Mouse (Mus musculus) stomach, postnatal 0 days (tissue): Measurements from ENCODE around the gene Nfatc4. TPM values are rescaled to one million over a fixed set of nuclear protein-coding genes. Genes with fewer than 3 reads are reported as not detected.

ENCODE experiments used
- ATAC-seq: fragments of 200-750 bp; cut with Nextera tagmentation; 2 replicates; pipeline ENCODE4 v1.8.0; 2017; ENCODE audit not compliant: low FRiP score, low TSS enrichment
- DNase-seq: peaks from one replicate; pipeline ENCODE4 v3.0.0-alpha.2; 2016; ENCODE audit warnings: low spot score
- H3K27ac ChIP-seq: fragments of 300-500 bp; sonication (generic); replicated peaks from 2 replicates; pipeline ENCODE4 v1.5.1; 2014; ENCODE audit warnings: mild to moderate bottlenecking, control low read depth
- H3K27me3 ChIP-seq: fragments of 300-500 bp; sonication (generic); 2 replicates; pipeline ENCODE4 v1.6.1; 2014; ENCODE audit warnings: low read length; ENCODE audit not compliant: control insufficient read depth, insufficient read depth
- H3K36me3 ChIP-seq: fragments of 300-500 bp; sonication (generic); 2 replicates; pipeline ENCODE4 v1.6.1; 2014; ENCODE audit warnings: low read length, mixed read lengths; ENCODE audit not compliant: control insufficient read depth, insufficient read depth
- H3K4me1 ChIP-seq: fragments of 300-500 bp; sonication (generic); replicated peaks from 2 replicates; pipeline ENCODE4 v1.6.1; 2014; ENCODE audit warnings: antibody characterized with exemption; ENCODE audit not compliant: control insufficient read depth, insufficient read depth
- H3K4me2 ChIP-seq: fragments of 300-500 bp; sonication (generic); replicated peaks from 2 replicates; pipeline ENCODE4 v1.6.1; 2014; ENCODE audit warnings: low read depth, mild to moderate bottlenecking, control low read depth, moderate library complexity
- H3K4me3 ChIP-seq: fragments of 300-500 bp; sonication (generic); 2 replicates; pipeline ENCODE4 v1.5.1; 2014; ENCODE audit warnings: low read depth, low read length, control low read depth
- H3K9ac ChIP-seq: fragments of 300-500 bp; sonication (generic); 2 replicates; pipeline ENCODE4 v1.6.1; 2014; ENCODE audit warnings: mild to moderate bottlenecking, low read length, control low read depth, mixed read lengths
- H3K9me3 ChIP-seq: fragments of 300-500 bp; sonication (generic); 2 replicates; pipeline ENCODE4 v1.6.1; 2016; ENCODE audit warnings: low read length; ENCODE audit not compliant: control insufficient read depth
- CTCF ChIP-seq: IDR thresholded peaks from 2 replicates; pipeline ENCODE4 v1.5.1; 2016; ENCODE audit warnings: antibody characterized with exemption, low read depth, mild to moderate bottlenecking, moderate library complexity
- EP300 ChIP-seq: optimal IDR thresholded peaks from 2 replicates; pipeline ENCODE3; 2016; ENCODE audit warnings: antibody characterized with exemption
- WGBS: fragments of 180-500 bp; shearing (Covaris S2); extraction: QIAGEN DNeasy Blood & Tissue Kit; methylation state at CpG from one replicate; pipeline ENCODE4 v1.1.7; 2014; 5-methylcytosine and 5-hydroxymethylcytosine counted together
- polyA plus RNA-seq: library from polyadenylated mRNA; unstranded; fragments of >200 nt; fragmentation: Nextera tagmentation; extraction: Ambion mirVana; gene quantifications from 2 replicates; pipeline ENCODE4 v1.2.1, GENCODE M21; 2015

The Nfatc4 gene
- polyA plus RNA-seq = 11.2 and 12.5 TPM in 2 replicates

GRCm38 (mm10) chr14:55822991-55823762 is at the start of gene Nfatc4:
Gene Nfatc4, plus strand, starts transcription at chr14:55823144.
- no peaks in the 10 kb centered on the region for H3K27me3 ChIP-seq
- peak; percentile 86 for DNase-seq
- ATAC-seq = peak; percentile 84
- TF ChIP-seq EP300 = no peak
- TF ChIP-seq CTCF = no peak; the same call in none of the 2 replicates
- H3K9ac ChIP-seq = peak within 1 kb of the TSS; percentile 71
- peak within 1 kb of the TSS; percentile 95 for H3K27ac ChIP-seq
- WGBS = 0% methylated on average over 36 of the region's 46 CpGs
- H3K4me1 ChIP-seq = no peaks in the 10 kb centered on the region
- H3K36me3 ChIP-seq = no peaks in the 10 kb centered on the region
- peak within 1 kb of the TSS; percentile 52 for H3K4me3 ChIP-seq
- H3K4me2 ChIP-seq = peak within 1 kb of the TSS; percentile 86
- H3K9me3 ChIP-seq = no peaks in the 10 kb centered on the region

- 35% methylated on average over 7 of the region's 7 CpGs for WGBS
- ATAC-seq (no peak), DNase-seq (no peak)
- H3K27ac ChIP-seq = no peak overlapping the region
- H3K9me3 ChIP-seq = no peaks in the 10 kb centered on the region
- H3K9ac ChIP-seq = no peak overlapping the region
- no peaks in the 10 kb centered on the region for H3K36me3 ChIP-seq
- TF ChIP-seq CTCF (no peak), EP300 (no peak)
- H3K4me2 ChIP-seq = no peak overlapping the region
- no peak overlapping the region for H3K4me3 ChIP-seq
- H3K27me3 ChIP-seq = no peaks in the 10 kb centered on the region
- no peaks in the 10 kb centered on the region for H3K4me1 ChIP-seq
Measured at GRCm38 (mm10) chr14:55776711-55777110, 46.2 kb upstream of the Nfatc4 start.

DNA sequence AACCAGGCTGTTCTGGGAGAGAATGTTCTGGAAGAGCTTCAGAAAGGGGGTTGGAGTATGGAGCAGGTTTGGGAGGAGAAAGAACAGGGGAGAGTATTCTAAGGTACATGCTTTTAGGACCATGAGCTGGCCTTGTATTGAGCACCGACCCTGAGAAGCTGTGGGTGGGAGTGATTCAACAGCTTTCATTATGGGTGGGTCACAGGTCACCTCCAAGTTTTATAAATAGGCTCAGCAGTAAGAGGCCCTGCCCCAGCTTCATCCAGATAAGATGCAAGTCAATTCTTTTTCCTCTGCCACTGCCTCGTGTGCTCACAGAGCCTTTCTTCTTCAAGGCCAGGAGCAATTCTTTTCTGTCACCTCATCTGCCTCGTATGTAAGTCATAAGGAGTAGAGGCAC is 45.8 kb upstream of the Nfatc4 start:
- no peaks in the 10 kb centered on the region for H3K4me1 ChIP-seq
- DNase-seq (no peak), ATAC-seq (0 out of 2 replicates have a peak, but pooled peaks have one; percentile 9)
- H3K4me3 ChIP-seq = no peak overlapping the region
- 0 out of 2 replicates have a peak overlapping the region, but pooled peaks have one; percentile 18 for H3K9ac ChIP-seq
- no peaks in the 10 kb centered on the region for H3K27me3 ChIP-seq
- WGBS = 8% methylated on average over 3 of the region's 3 CpGs
- H3K9me3 ChIP-seq = no peaks in the 10 kb centered on the region
- H3K27ac ChIP-seq = no peak overlapping the region
- H3K36me3 ChIP-seq = no peaks in the 10 kb centered on the region
- no peak overlapping the region for H3K4me2 ChIP-seq
- TF ChIP-seq CTCF (no peak), EP300 (no peak)

DNA sequence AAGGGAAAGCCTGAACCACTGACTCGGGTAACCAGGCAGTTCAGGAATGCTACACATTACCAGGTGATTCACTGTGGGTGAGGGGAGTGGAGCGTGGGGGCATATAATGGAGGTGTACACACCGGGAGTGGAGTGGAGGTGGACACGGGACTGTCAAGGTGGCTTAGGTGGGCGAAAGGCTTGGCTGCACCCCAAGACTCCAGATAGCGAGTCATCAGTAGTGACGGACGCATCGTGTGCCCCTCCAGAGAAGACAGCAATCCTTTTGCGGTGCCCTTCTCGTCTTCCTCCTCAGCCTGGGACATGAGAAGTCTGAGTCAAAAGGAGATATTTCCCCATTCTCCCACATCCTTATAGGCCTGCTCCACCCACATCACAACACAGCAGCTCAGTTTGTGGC is 45.1 kb upstream of the Nfatc4 start:
- TF ChIP-seq CTCF = no peak
- H3K4me2 ChIP-seq = no peak overlapping the region
- no peak overlapping the region for H3K27ac ChIP-seq
- no peaks in the 10 kb centered on the region for H3K27me3 ChIP-seq
- no peaks in the 10 kb centered on the region for H3K4me1 ChIP-seq
- ATAC-seq (no peak), DNase-seq (no peak)
- WGBS = 81% methylated on average over 11 of the region's 11 CpGs
- no peaks in the 10 kb centered on the region for H3K36me3 ChIP-seq
- H3K9me3 ChIP-seq = no peaks in the 10 kb centered on the region
- H3K4me3 ChIP-seq = no peak overlapping the region
- no peak overlapping the region; the same call in 1 of the 2 replicates for H3K9ac ChIP-seq

GRCm38 (mm10) chr14:55778686-55779085 is 44.3 kb upstream of the Nfatc4 start:
- no peaks in the 10 kb centered on the region for H3K4me1 ChIP-seq
- no peaks in the 10 kb centered on the region for H3K36me3 ChIP-seq
- H3K4me2 ChIP-seq = no peak overlapping the region
- H3K9ac ChIP-seq = no peak overlapping the region
- TF ChIP-seq CTCF = no peak
- no peak for TF ChIP-seq EP300
- no peak overlapping the region for H3K27ac ChIP-seq
- WGBS = 89% methylated on average over 15 of the region's 15 CpGs
- H3K9me3 ChIP-seq = no peaks in the 10 kb centered on the region
- no peak overlapping the region for H3K4me3 ChIP-seq
- ATAC-seq (no peak), DNase-seq (no peak)
- H3K27me3 ChIP-seq = no peaks in the 10 kb centered on the region

GRCm38 (mm10) chr14:55779656-55780055 is 43.3 kb upstream of the Nfatc4 start:
- no peak for TF ChIP-seq CTCF
- no peak for TF ChIP-seq EP300
- Histone ChIP-seq H3K4me1 (no peaks in the 10 kb centered on the region), H3K4me3 (no peak overlapping the region), H3K9ac (no peak overlapping the region), H3K9me3 (no peaks in the 10 kb centered on the region), H3K36me3 (no peaks in the 10 kb centered on the region), H3K4me2 (no peak overlapping the region), H3K27me3 (no peaks in the 10 kb centered on the region), H3K27ac (no peak overlapping the region)
- 59% methylated on average over 16 of the region's 16 CpGs for WGBS
- no peak for DNase-seq
- no peak for ATAC-seq
